Mouse (Mus musculus) spleen, adult 2 months (tissue): ENCODE data around the gene Cacng2.

Source experiments
- CTCF ChIP-seq: fragments of 200-500 bp; IDR thresholded peaks from 2 replicates; pipeline ENCODE4 v1.5.1; 2011; ENCODE audit warnings: mild to moderate bottlenecking, inconsistent platforms; ENCODE audit not compliant: insufficient read depth, insufficient read length, insufficient replicate concordance; ENCODE audit errors: extremely low read depth
- POLR2A ChIP-seq: fragments of 200-500 bp; IDR thresholded peaks from 2 replicates; pipeline ENCODE4 v1.6.1; 2011; ENCODE audit warnings: low read depth, low read length, inconsistent platforms

- no peak for TF ChIP-seq POLR2A
- TF ChIP-seq CTCF = no peak
Observed at GRCm38 (mm10) chr15:78119704-78120103, at the start of gene Cacng2.
